Mouse (Mus musculus): ENCODE data around the gene Spata48. TPM values are rescaled to one million over a fixed set of nuclear protein-coding genes. Genes with fewer than 3 reads are reported as not detected.

Gene Spata48
- 1 to 10 TPM; 1.1 to 1.3 TPM for total RNA-seq (2023)

DNA sequence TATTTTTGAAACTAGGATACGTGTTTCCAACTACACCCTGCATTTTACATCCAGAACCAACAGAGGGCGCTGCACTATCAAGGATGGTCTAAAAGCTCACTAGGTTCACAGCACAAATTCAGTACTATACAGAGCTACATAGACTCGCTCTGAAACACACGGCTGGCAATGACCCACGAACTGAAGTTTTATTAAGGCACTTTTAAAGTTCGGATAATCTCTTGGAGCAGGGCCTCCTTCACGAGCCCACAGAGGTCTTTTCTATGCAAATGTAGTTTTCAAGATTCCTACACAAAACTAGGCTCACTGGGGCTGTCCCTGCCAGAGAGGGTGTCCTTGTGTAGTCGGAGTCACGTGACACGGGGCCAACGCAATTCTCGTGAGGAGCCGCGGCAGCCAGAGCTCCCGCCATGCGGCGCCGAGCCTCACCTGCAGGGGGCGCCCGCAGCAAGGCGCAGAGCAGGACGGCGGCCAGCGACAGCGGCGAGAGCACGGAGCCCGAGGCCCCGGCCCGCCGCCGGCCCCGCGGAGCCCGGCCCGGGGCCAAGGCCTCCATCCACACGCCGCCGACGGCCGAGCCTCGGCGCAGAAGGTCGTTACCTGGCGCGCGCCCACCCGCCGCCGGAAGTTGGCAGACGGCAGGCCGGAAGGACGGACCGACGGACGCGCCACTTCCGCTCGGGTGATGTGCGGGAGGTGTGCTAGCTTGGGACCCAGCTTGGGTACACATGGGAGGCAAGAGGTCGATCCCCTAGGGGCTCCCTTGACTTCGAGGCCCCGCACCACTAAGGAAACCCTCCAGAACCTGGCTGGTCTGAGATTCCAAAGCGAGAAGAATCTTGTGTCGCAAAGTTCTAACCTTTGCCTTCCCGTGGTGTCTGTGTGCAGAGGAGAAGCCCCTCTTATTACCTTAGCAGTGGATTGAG is at the start of gene Spata48, which contains the start of gene Zpbp:
Gene Spata48 (plus strand): TSS at position 460 of the 926 bp plus-strand sequence.
Gene Zpbp (minus strand): TSS at position 774 of the 926 bp plus-strand sequence.

Other genes starting within 250 kb of the Spata48 start
- gene Zpbp, start 314 bp downstream of the Spata48 start, total RNA-seq (2023), result under 1 TPM; 0.11 to 0.44 TPM
- gene 4930512M02Rik, start 165.7 kb downstream of the Spata48 start, total RNA-seq (2023), result not detected
- gene Ikzf1, start 222.9 kb downstream of the Spata48 start, total RNA-seq (2023), result 100 to 1,000 TPM; 224 to 236 TPM